Comparison of ENCODE assay signal across 8 mouse cellular contexts in the genomic region with DNA sequence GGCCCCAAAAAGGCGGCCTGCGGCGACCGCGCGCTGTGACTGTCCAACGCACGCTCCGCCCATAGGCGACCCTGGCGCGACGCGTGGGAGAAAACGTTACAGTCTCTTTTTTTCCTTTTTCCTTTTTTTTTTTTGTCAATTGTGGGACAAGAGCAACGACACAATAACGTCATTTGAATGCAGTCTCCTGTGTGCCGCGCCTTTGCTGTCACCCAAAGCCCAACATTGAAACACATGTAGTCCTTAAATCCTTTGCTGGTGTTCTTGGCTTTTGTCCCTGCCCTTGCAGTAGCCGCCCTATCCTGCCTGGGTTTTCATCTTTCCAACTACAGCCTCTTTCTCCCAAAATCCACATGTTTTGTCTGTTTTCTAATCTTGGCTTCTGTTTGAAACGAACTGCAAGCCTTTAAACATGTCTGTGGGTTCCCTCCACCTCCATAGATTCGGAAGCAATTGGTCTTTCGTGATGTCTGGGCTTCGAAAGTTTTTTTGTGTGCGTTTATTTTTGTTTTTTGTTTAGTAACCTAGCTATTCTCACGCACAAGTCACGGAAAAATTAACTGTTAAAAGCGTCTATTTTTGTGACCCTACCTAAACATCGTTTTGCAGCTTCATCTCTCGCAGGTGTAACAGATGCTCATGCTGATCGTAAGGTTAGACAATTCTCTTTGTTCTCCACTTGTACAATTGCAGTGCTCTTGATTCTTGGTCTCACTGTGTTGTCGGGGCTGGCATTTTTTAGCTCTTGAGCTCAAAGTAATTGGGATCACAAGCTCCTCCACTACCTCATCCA. TPM values are rescaled to one million over a fixed set of nuclear protein-coding genes. Genes with fewer than 3 reads are reported as not detected.
DNase-seq lines count a peak whose midpoint lies in the region; ATAC-seq and TF ChIP-seq lines count a peak whose summit lies in the region.

No protein-coding gene starts in this region.

- intact Hi-C loops in left cerebral cortex, postnatal 14 days (cut with DNase I), result loop anchor here (1.0 kb wide), 1 partner anchor 78 kb away; no protein-coding TSS in a partner anchor

- 7% methylated on average over 32 of the region's 32 CpGs for WGBS in heart, embryonic 13.5 days
- 13% methylated on average over 32 of the region's 32 CpGs for WGBS in embryonic facial prominence, embryonic 11.5 days
- WGBS in limb, embryonic 13.5 days, result 15% methylated on average over 27 of the region's 32 CpGs
- WGBS in stomach, embryonic 14.5 days, result 18% methylated on average over 32 of the region's 32 CpGs

- H3K27me3 ChIP-seq in heart, embryonic 13.5 days (replicated peaks), result peaks cover 30% of the 10 kb centered on the region
- no peaks in the 10 kb centered on the region for H3K27me3 ChIP-seq in CH12.LX (replicated peaks)
- H3K27me3 ChIP-seq in embryonic facial prominence, embryonic 11.5 days (ENCODE audit: control insufficient read depth, insufficient read depth, low read length), result peaks cover 8% of the 10 kb centered on the region
- peaks cover 17% of the 10 kb centered on the region for H3K27me3 ChIP-seq in limb, embryonic 13.5 days
- H3K27me3 ChIP-seq in stomach, embryonic 14.5 days (ENCODE audit: control insufficient read depth, insufficient read depth, low read length), result no peaks in the 10 kb centered on the region

- H3K36me3 ChIP-seq in heart, embryonic 13.5 days, result no peaks in the 10 kb centered on the region
- H3K36me3 ChIP-seq in CH12.LX (replicated peaks in 1 of 2; ENCODE audit: control insufficient read depth in 1 of 2, insufficient read depth in 1 of 2, low read length in 1 of 2), result no peaks in the 10 kb centered on the region
- H3K36me3 ChIP-seq in embryonic facial prominence, embryonic 11.5 days (replicated peaks; ENCODE audit: control insufficient read depth, insufficient read depth, low read depth, low read length), result no peaks in the 10 kb centered on the region
- no peaks in the 10 kb centered on the region for H3K36me3 ChIP-seq in limb, embryonic 13.5 days
- H3K36me3 ChIP-seq in stomach, embryonic 14.5 days (ENCODE audit: control insufficient read depth, insufficient read depth, low read length), result no peaks in the 10 kb centered on the region

- TF ChIP-seq POLR2A in CH12.LX (IDR thresholded peaks at IDR 0.05; ENCODE audit: low read depth, low read length), result peak; percentile 14; the same call in 1 of the 2 replicates

- H3K79me2 ChIP-seq in CH12.LX (replicated peaks; ENCODE audit: control insufficient read depth, extremely low read depth, insufficient read depth, poor library complexity, severe bottlenecking), result peaks cover 26% of the 10 kb centered on the region

- TF ChIP-seq RAD21 in CH12.LX (IDR thresholded peaks at IDR 0.05; ENCODE audit: low read depth, low read length), result no peak

- no peak for DNase-seq in heart, adult 11 months
- DNase-seq in CH12.LX (ENCODE audit: extremely low read depth), result no peak
- DNase-seq in embryonic facial prominence, embryonic 11.5 days (ENCODE audit: low spot score), result no peak
- DNase-seq in left cerebral cortex, postnatal 14 days (ENCODE audit: low spot score in 2 of 2), result no peak
- no peak for DNase-seq in frontal cortex, postnatal 14 days (ENCODE audit: low spot score in 2 of 2)

- TF ChIP-seq CTCF in CH12.LX (conservative IDR thresholded peaks at IDR 0.05 in 1 of 2, IDR thresholded peaks at IDR 0.05 in 1 of 2; ENCODE audit: low read depth in 2 of 2, low read length in 2 of 2), result no peak

- H3K9me3 ChIP-seq in heart, embryonic 13.5 days, result no peaks in the 10 kb centered on the region
- H3K9me3 ChIP-seq in CH12.LX (replicated peaks; ENCODE audit: low read length), result no peaks in the 10 kb centered on the region
- no peaks in the 10 kb centered on the region for H3K9me3 ChIP-seq in embryonic facial prominence, embryonic 11.5 days (replicated peaks; ENCODE audit: control insufficient read depth, low read length)
- no peaks in the 10 kb centered on the region for H3K9me3 ChIP-seq in limb, embryonic 13.5 days
- H3K9me3 ChIP-seq in stomach, embryonic 14.5 days (ENCODE audit: control insufficient read depth, low read depth, low read length), result no peaks in the 10 kb centered on the region

- peaks cover 17% of the 10 kb centered on the region for H3K4me1 ChIP-seq in heart, embryonic 13.5 days
- H3K4me1 ChIP-seq in CH12.LX (ENCODE audit: control insufficient read depth in 1 of 2, insufficient read depth in 2 of 2), result peaks cover 2 to 6% of the 10 kb centered on the region in 2 experiments; a peak in 3 of 4 replicates
- no peaks in the 10 kb centered on the region for H3K4me1 ChIP-seq in embryonic facial prominence, embryonic 11.5 days (ENCODE audit: control insufficient read depth, insufficient read depth, low read length)
- 0 out of 2 replicates have a peak, but pooled peaks cover 4% of the 10 kb centered on the region for H3K4me1 ChIP-seq in limb, embryonic 13.5 days
- no peaks in the 10 kb centered on the region for H3K4me1 ChIP-seq in stomach, embryonic 14.5 days (ENCODE audit: control insufficient read depth, insufficient read depth, low read length)

- peak overlapping the region; percentile 67 for H3K4me3 ChIP-seq in heart, embryonic 13.5 days
- H3K4me3 ChIP-seq in CH12.LX (replicated peaks in 1 of 3; ENCODE audit: low read depth in 2 of 3, low read length in 2 of 3, poor library complexity in 1 of 3), result peak overlapping the region; percentile 47 to 82 (median 64)
- peak overlapping the region; percentile 66 for H3K4me3 ChIP-seq in embryonic facial prominence, embryonic 11.5 days (ENCODE audit: low read depth, low read length)
- peak overlapping the region; percentile 62 for H3K4me3 ChIP-seq in limb, embryonic 13.5 days
- peak overlapping the region; percentile 60 for H3K4me3 ChIP-seq in stomach, embryonic 14.5 days (ENCODE audit: low read depth, low read length)

- H3K9ac ChIP-seq in heart, embryonic 13.5 days, result peak overlapping the region; percentile 93
- peak overlapping the region; percentile 63 for H3K9ac ChIP-seq in CH12.LX (ENCODE audit: insufficient read depth, low read depth)
- peak overlapping the region; percentile 74 for H3K9ac ChIP-seq in embryonic facial prominence, embryonic 11.5 days (replicated peaks; ENCODE audit: low read length)
- peak overlapping the region; percentile 83 for H3K9ac ChIP-seq in limb, embryonic 13.5 days
- H3K9ac ChIP-seq in stomach, embryonic 14.5 days (replicated peaks; ENCODE audit: low read depth, low read length), result peak overlapping the region; percentile 38

- ATAC-seq in heart, embryonic 13.5 days (ENCODE audit: extremely low read depth, insufficient number of reproducible peaks, low FRiP score, low TSS enrichment), result no peak
- ATAC-seq in embryonic facial prominence, embryonic 11.5 days (replicated peaks; ENCODE audit: insufficient number of reproducible peaks, low FRiP score, low TSS enrichment, low read depth), result no peak
- ATAC-seq in limb, embryonic 13.5 days (ENCODE audit: low FRiP score, low read depth), result no peak
- ATAC-seq in stomach, embryonic 14.5 days (ENCODE audit: insufficient number of reproducible peaks, insufficient read depth, low FRiP score, low read depth), result no peak

- H3K4me2 ChIP-seq in heart, embryonic 13.5 days, result peak overlapping the region; percentile 70
- peak overlapping the region; percentile 21 for H3K4me2 ChIP-seq in CH12.LX (ENCODE audit: insufficient read depth, low read depth, poor library complexity, severe bottlenecking)
- H3K4me2 ChIP-seq in embryonic facial prominence, embryonic 11.5 days (ENCODE audit: low read depth, low read length), result peak overlapping the region; percentile 51
- H3K4me2 ChIP-seq in limb, embryonic 13.5 days (replicated peaks), result peak overlapping the region; percentile 64
- H3K4me2 ChIP-seq in stomach, embryonic 14.5 days (replicated peaks; ENCODE audit: low read depth, low read length), result peak overlapping the region; percentile 50

- dilution Hi-C loops in CH12.LX (cut with MboI; ENCODE audit: extremely low pct_ligation_motif_present, extremely low pct_unique_long_range_greater_than_20kb, low sequenced_read_pairs), result no loop called here

- in situ Hi-C loops in CH12.LX (cut with MboI; ENCODE audit: low pct_ligation_motif_present, low pct_unique_long_range_greater_than_20kb, low sequenced_read_pairs), result no loop called here

- H3K27ac ChIP-seq in heart, embryonic 13.5 days (replicated peaks), result peak overlapping the region; percentile 98
- peak overlapping the region; percentile 89 for H3K27ac ChIP-seq in CH12.LX (ENCODE audit: insufficient read depth, low read depth)
- peak overlapping the region; percentile 95 for H3K27ac ChIP-seq in embryonic facial prominence, embryonic 11.5 days (replicated peaks; ENCODE audit: low read depth, low read length)
- H3K27ac ChIP-seq in limb, embryonic 13.5 days, result peak overlapping the region; percentile 95
- peak overlapping the region; percentile 94 for H3K27ac ChIP-seq in stomach, embryonic 14.5 days (ENCODE audit: low read length)

- no peak for TF ChIP-seq EP300 in CH12.LX (IDR thresholded peaks at IDR 0.05; ENCODE audit: low read length)

TF ChIP-seq in CH12.LX, 34 proteins besides CTCF, POLR2A, EP300 and RAD21:
- TF ChIP-seq MYC (IDR thresholded peaks at IDR 0.05; ENCODE audit: low read depth, low read length), result peak; percentile 36; the same call in 1 of the 2 replicates
- no peak for TF ChIP-seq JUND (conservative IDR thresholded peaks at IDR 0.05; ENCODE audit: low read depth, low read length)
- peak; percentile 68 for TF ChIP-seq ZNF384 (IDR thresholded peaks at IDR 0.05; ENCODE audit: low read depth, low read length)
- no peak for TF ChIP-seq TBP (conservative IDR thresholded peaks at IDR 0.05; ENCODE audit: low read depth, low read length)
- TF ChIP-seq ZMIZ1 (IDR thresholded peaks at IDR 0.05; ENCODE audit: low read depth, low read length), result no peak; the same call in 1 of the 2 replicates
- peak; percentile 60 for TF ChIP-seq MXI1 (IDR thresholded peaks at IDR 0.05; ENCODE audit: low read depth, low read length)
- no peak for TF ChIP-seq JUN (IDR thresholded peaks at IDR 0.05; ENCODE audit: insufficient read depth, low read depth, low read length)
- TF ChIP-seq NELFE (IDR thresholded peaks at IDR 0.05; ENCODE audit: low read depth, low read length), result no peak

RNA-seq across cellular contexts. Expression of a gene that starts 0.7 kb away (rescaled TPM):
- polyA plus RNA-seq in heart, embryonic 13.5 days (2015; fragmentation: Nextera tagmentation; extraction: Ambion mirVana), result 14.9 and 15.7 TPM in 2 replicates
- total RNA-seq in CH12.LX (2012; rRNA removed) (10.3 and 11.8 TPM in 2 replicates), CH12.LX (2014; rRNA removed) (12.7 and 15.0 TPM in 2 replicates)
- 16.7 and 18.3 TPM in 2 replicates for polyA plus RNA-seq in CH12.LX (2012; ENCODE audit: insufficient read length, low read depth)
- polyA plus RNA-seq in embryonic facial prominence, embryonic 11.5 days (2014; fragmentation: Nextera tagmentation; extraction: Ambion mirVana), result 24.2 and 28.1 TPM in 2 replicates
- polyA plus RNA-seq in limb, embryonic 13.5 days (2015; fragmentation: Nextera tagmentation; extraction: Ambion mirVana), result 11.7 and 12.5 TPM in 2 replicates
- 20.7 and 22.8 TPM in 2 replicates for polyA plus RNA-seq in stomach, embryonic 14.5 days (2014; fragmentation: Nextera tagmentation; extraction: Ambion mirVana)
- total RNA-seq in left cerebral cortex, postnatal 14 days (2021), result 10 to 100 TPM; 76.8 to 81.5 TPM

Comparison
In these comparisons a context has a peak if more than half of its experiments do, and no peak if none do; other contexts are left out.
1. H3K9ac ChIP-seq: peak in every context shown above with its lines; median percentile 93 in heart, embryonic 13.5 days; 83 in limb, embryonic 13.5 days; 74 in embryonic facial prominence, embryonic 11.5 days; 63 in CH12.LX; 38 in stomach, embryonic 14.5 days.